Mouse (Mus musculus) intestine, postnatal 0 days (tissue): ENCODE results near the gene Mapk10. TPM values are rescaled to one million over a fixed set of nuclear protein-coding genes. Genes with fewer than 3 reads are reported as not detected.

Experiments used
- ATAC-seq: fragments of 200-750 bp; cut with Nextera tagmentation; 2 replicates; pipeline ENCODE4 v1.8.0; 2017; ENCODE audit warnings: mild to moderate bottlenecking, moderate TSS enrichment, moderate library complexity
- H3K27ac ChIP-seq: fragments of 300-500 bp; sonication (generic); 2 replicates; pipeline ENCODE4 v1.5.1; 2014; ENCODE audit warnings: mild to moderate bottlenecking, low read depth, low read length, moderate library complexity
- H3K27me3 ChIP-seq: fragments of 300-500 bp; sonication (generic); replicated peaks from 2 replicates; pipeline ENCODE4 v1.6.1; 2014; ENCODE audit warnings: low read length, mixed read lengths; ENCODE audit not compliant: control insufficient read depth, insufficient read depth
- H3K36me3 ChIP-seq: fragments of 300-500 bp; sonication (generic); 2 replicates; pipeline ENCODE4 v1.6.1; 2014; ENCODE audit warnings: mild to moderate bottlenecking, moderate library complexity; ENCODE audit not compliant: control insufficient read depth, insufficient read depth
- H3K4me1 ChIP-seq: fragments of 300-500 bp; sonication (generic); replicated peaks from 2 replicates; pipeline ENCODE4 v1.6.1; 2014; ENCODE audit warnings: antibody characterized with exemption, low read length, mixed read lengths; ENCODE audit not compliant: control insufficient read depth, insufficient read depth
- H3K4me2 ChIP-seq: fragments of 300-500 bp; sonication (generic); replicated peaks from 2 replicates; pipeline ENCODE4 v1.6.1; 2014; ENCODE audit warnings: low read depth, mild to moderate bottlenecking, moderate library complexity
- H3K4me3 ChIP-seq: fragments of 300-500 bp; sonication (generic); 2 replicates; pipeline ENCODE4 v1.5.1; 2014; ENCODE audit warnings: low read depth, low read length
- H3K9ac ChIP-seq: fragments of 300-500 bp; sonication (generic); 2 replicates; pipeline ENCODE4 v1.6.1; 2014; ENCODE audit warnings: mild to moderate bottlenecking, low read depth, low read length
- H3K9me3 ChIP-seq: fragments of 300-500 bp; sonication (generic); 2 replicates; pipeline ENCODE4 v1.6.1; 2016; ENCODE audit warnings: mixed run types; ENCODE audit not compliant: control insufficient read depth
- CTCF ChIP-seq: sonication (generic); IDR thresholded peaks from 2 replicates; pipeline ENCODE4 v1.5.1; 2016; ENCODE audit warnings: low read depth, mild to moderate bottlenecking, control low read depth, antibody characterized with exemption, moderate library complexity
- WGBS: fragments of 180-500 bp; shearing (Covaris S2); extraction: QIAGEN DNeasy Blood & Tissue Kit; methylation state at CpG from one replicate; pipeline ENCODE4 v1.1.7; 2014; 5-methylcytosine and 5-hydroxymethylcytosine counted together
- polyA plus RNA-seq: library from polyadenylated mRNA; unstranded; fragments of >200 nt; fragmentation: Nextera tagmentation; extraction: Ambion mirVana; gene quantifications from 2 replicates; pipeline ENCODE4 v1.2.1, GENCODE M21; 2015

Mapk10 gene
- polyA plus RNA-seq, 1 experiment from 2014 or later, result 3.7 TPM

DNA sequence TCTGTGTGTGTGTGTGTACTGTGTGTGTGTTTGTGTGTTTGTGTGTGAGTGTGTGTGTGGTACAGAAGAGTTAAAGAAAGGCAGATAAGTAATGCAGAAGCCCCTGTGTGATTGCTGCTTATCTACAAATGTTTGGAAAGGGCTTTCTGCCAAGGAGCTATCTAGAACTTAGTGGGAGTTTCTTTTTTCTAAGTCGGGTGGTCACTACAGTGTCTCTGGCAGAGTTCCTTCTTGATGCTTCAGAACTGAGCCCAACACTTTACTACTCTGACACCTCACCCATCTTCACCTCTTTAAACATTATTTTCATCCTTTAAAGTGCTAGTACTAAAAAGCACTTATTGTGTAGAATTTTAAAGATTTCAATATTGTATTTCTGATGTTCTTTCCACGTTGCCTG lies 232.8 kb downstream of the Mapk10 start:
- no peak for ATAC-seq
- H3K9ac ChIP-seq, result no peak overlapping the region
- no peaks in the 10 kb centered on the region for H3K4me1 ChIP-seq
- H3K36me3 ChIP-seq, result no peaks in the 10 kb centered on the region
- H3K27me3 ChIP-seq, result no peaks in the 10 kb centered on the region
- H3K9me3 ChIP-seq, result no peaks in the 10 kb centered on the region
- TF ChIP-seq CTCF, result no peak
- WGBS, result 54% methylated on average over 2 of the region's 2 CpGs
- no peak overlapping the region for H3K4me3 ChIP-seq
- H3K27ac ChIP-seq, result no peak overlapping the region
- no peak overlapping the region for H3K4me2 ChIP-seq

DNA sequence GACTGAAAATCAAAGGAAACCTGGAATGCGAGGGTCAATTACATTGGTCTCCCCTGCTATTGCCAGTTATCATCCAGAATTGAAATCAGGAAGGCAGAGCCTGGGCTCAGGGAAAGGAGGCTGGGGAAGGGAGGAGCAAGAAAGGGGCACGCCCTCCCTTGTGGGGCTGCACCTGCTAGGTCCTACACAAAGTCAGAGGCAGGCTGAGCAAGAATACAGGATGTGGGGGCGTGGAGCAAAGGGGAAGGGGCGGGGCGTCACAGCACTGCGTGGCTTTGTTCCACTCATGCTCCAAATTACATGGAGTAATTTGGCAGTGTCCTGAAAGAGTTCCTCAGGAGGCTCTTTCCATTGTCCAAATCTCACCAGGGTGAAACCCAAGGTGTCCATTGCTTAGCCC lies 234.0 kb downstream of the Mapk10 start:
- Histone ChIP-seq H3K27me3 (no peaks in the 10 kb centered on the region), H3K4me3 (no peak overlapping the region), H3K9ac (no peak overlapping the region), H3K36me3 (no peaks in the 10 kb centered on the region), H3K27ac (no peak overlapping the region), H3K4me2 (no peak overlapping the region), H3K4me1 (no peaks in the 10 kb centered on the region), H3K9me3 (no peaks in the 10 kb centered on the region)
- 52% methylated on average over 6 of the region's 6 CpGs for WGBS
- no peak for TF ChIP-seq CTCF
- no peak for ATAC-seq

DNA sequence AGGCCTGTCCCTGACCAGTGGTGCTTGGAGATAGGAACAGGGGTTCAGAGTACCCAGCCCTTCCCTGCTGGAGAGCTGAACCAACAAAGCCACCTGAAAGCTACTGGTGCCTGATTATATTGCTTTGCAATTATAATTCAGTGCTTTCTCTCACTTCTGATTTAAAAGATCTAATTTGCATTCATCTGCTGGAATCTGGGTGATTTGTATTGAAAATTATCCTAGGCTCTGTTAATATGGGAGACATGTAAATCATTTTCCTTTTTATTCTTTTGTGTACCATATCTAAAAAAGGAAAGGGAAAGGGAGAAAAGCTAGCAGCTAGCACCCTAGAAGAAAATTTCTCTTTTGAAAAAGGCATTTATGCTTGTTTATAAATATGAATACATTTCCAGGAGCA lies 234.6 kb downstream of the Mapk10 start:
- no peak overlapping the region for H3K27ac ChIP-seq
- H3K4me2 ChIP-seq, result no peak overlapping the region
- no peak for TF ChIP-seq CTCF
- no peaks in the 10 kb centered on the region for H3K36me3 ChIP-seq
- no peak for ATAC-seq
- H3K9me3 ChIP-seq, result no peaks in the 10 kb centered on the region
- no peaks in the 10 kb centered on the region for H3K4me1 ChIP-seq
- no peak overlapping the region for H3K9ac ChIP-seq
- H3K27me3 ChIP-seq, result no peaks in the 10 kb centered on the region
- no peak overlapping the region for H3K4me3 ChIP-seq

DNA sequence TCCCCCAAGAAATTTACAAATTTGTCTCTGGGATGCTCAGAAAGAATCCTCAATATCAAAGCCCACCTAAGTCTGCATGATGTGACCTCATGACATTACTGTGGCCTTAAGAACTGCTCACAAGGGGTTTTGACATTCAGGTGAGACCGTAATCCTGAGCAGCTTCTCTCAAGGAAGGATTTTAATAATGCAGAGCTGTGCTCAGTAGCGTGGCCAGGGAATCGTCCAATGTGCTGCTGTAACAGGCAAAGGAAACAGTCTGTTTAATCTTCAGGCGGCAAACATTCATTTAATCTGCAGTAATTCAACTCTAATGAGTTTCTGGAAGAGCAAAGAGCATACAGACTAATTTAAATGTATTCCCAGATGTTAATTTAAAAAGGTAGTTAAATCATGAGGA lies 236.7 kb downstream of the Mapk10 start:
- Histone ChIP-seq H3K4me1 (no peaks in the 10 kb centered on the region), H3K4me3 (no peak overlapping the region), H3K27me3 (no peaks in the 10 kb centered on the region), H3K36me3 (no peaks in the 10 kb centered on the region), H3K4me2 (no peak overlapping the region), H3K27ac (no peak overlapping the region), H3K9me3 (no peaks in the 10 kb centered on the region), H3K9ac (no peak overlapping the region)
- ATAC-seq, result no peak
- WGBS, result 75% methylated on average over 4 of the region's 4 CpGs
- no peak for TF ChIP-seq CTCF

DNA sequence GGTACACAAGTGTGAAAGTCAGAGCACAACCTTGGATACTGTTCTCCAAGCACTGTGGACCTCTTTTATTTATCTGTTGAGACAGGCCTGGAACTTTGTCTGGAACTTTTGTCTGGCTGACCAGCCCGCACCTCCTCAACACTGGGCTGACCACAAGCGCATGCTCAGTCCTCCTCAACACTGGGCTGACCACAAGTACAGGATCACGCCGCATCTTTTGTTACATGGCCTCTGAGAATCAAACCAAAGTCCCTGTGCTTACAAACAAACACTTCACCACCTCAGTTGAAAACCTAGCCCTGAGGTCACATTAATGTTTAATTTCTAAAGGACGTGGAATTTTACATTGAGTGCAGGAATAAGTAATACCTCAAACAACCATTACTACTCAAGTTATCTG lies 246.7 kb downstream of the Mapk10 start:
- Histone ChIP-seq H3K4me1 (no peaks in the 10 kb centered on the region), H3K4me2 (no peak overlapping the region), H3K9ac (no peak overlapping the region), H3K4me3 (no peak overlapping the region), H3K9me3 (no peaks in the 10 kb centered on the region), H3K27me3 (no peaks in the 10 kb centered on the region), H3K27ac (no peak overlapping the region), H3K36me3 (no peaks in the 10 kb centered on the region)
- WGBS, result 86% methylated on average over 5 of the region's 5 CpGs
- no peak for ATAC-seq
- TF ChIP-seq CTCF, result no peak

DNA sequence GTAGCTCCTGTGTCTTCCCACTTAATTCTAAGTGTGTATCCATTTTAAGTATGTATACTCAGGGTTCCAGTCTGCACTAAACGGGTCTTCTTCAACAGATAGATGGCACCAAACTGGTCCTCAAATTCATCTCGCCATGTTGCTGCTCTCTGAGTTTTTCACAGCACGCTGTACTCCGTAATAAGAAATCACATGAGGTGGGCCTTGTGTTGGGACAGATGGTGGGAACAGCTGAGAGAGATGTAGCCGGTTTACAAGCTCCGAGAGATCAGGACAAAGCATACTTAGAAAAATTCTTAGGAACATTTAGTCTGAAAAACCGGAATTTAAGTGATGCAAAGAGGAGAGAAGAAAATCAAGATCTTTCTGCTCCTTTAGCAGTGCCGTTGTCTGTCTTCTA lies 257.7 kb downstream of the Mapk10 start:
- Histone ChIP-seq H3K36me3 (no peaks in the 10 kb centered on the region), H3K9ac (no peak overlapping the region), H3K4me3 (no peak overlapping the region), H3K4me1 (no peaks in the 10 kb centered on the region), H3K27ac (no peak overlapping the region), H3K9me3 (no peaks in the 10 kb centered on the region), H3K4me2 (no peak overlapping the region), H3K27me3 (no peaks in the 10 kb centered on the region)
- WGBS, result 90% methylated on average over 8 of the region's 8 CpGs
- TF ChIP-seq CTCF, result no peak
- no peak for ATAC-seq

DNA sequence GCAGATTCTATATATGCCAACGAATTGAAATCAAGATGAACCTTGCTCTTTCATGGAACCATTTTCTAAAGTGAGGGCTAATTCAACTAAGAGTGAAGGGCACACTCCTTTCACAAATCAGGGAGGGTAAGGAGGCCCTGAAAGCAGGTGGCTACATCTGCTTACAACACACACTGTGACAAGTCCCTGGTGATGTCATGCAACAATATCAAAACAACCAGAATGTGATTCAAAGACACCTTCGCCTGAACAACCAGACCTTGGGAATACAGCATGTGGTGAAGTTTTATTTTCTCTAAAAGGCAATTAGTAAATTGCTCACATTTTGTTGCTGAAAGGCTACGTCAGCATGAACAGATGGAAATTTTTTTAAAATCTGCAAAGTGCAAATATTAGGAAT lies 258.2 kb downstream of the Mapk10 start:
- H3K36me3 ChIP-seq, result no peaks in the 10 kb centered on the region
- H3K4me2 ChIP-seq, result no peak overlapping the region
- WGBS, result 74% methylated on average over 3 of the region's 3 CpGs
- no peak overlapping the region for H3K4me3 ChIP-seq
- no peak for ATAC-seq
- H3K27me3 ChIP-seq, result no peaks in the 10 kb centered on the region
- no peak for TF ChIP-seq CTCF
- no peaks in the 10 kb centered on the region for H3K9me3 ChIP-seq
- H3K27ac ChIP-seq, result no peak overlapping the region
- no peaks in the 10 kb centered on the region for H3K4me1 ChIP-seq
- H3K9ac ChIP-seq, result no peak overlapping the region
